Mouse (Mus musculus): ENCODE results near the gene Trappc1. TPM values are rescaled to one million over a fixed set of nuclear protein-coding genes. Genes with fewer than 3 reads are reported as not detected.

The Trappc1 gene
- polyA plus RNA-seq, 1 experiment: 114 TPM

DNA sequence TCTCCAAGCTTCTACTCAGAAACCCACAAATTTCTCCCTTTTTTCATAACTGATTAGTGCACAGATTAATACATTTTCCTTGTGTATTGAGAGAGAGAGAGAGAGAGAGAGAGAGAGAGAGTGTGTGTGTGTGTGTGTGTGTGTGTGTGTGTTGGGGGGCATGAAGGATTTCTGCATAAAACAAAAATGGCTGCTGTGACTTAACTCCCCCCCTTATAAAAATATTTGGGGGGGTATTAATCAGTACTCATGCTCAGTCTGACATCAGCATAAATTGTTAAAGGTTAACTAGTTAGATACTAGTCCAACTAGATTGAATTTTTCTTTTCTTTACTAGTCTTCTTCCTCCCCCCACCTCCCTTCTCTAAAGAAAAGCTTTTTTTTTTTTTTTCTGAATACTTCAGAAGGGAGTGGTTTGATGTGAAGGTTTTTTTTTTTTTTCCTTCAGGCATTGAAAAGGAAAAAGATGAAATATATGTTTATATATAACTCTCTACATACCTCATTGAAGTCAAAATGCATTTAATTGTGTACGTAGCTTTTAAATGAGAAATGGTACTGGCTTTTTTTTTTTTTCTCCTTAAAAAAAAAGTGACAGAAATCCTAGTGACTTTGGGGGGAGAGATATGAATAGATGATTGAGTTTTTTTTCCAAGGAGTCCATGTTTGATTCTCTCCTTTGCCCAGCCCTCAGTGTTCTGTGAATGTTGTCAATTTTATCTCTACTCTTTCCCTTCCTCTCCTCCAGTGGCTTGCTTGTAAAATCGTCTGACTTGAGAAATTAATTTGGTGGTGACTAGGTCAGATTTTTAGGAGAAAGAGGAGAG lies 46.4 kb downstream of the Trappc1 start:
- H3ac ChIP-seq (ENCODE audit: control insufficient read depth, insufficient read length, low read depth): no peak overlapping the region
- peaks cover 7% of the 10 kb centered on the region for H3K79me3 ChIP-seq (ENCODE audit: low read depth)
- H3K4me3 ChIP-seq (ENCODE audit: insufficient read depth, poor library complexity, severe bottlenecking): peak overlapping the region; percentile 64
- no peaks in the 10 kb centered on the region for H3K27me3 ChIP-seq (ENCODE audit: control insufficient read depth, insufficient read depth, insufficient read length)
- peaks cover 23% of the 10 kb centered on the region for H3K79me2 ChIP-seq (ENCODE audit: control insufficient read depth, insufficient read depth)
- no peaks in the 10 kb centered on the region for H3K36me3 ChIP-seq (ENCODE audit: control insufficient read depth, insufficient read depth)
- TF ChIP-seq USF1 (IDR thresholded peaks at IDR 0.05; ENCODE audit: low read depth): no peak
- TF ChIP-seq MYOG (IDR thresholded peaks at IDR 0.05; ENCODE audit: control insufficient read depth, extremely low read depth, insufficient read length): no peak
- TF ChIP-seq FOSL1 (IDR thresholded peaks at IDR 0.05; ENCODE audit: insufficient read depth, low read length, poor library complexity, severe bottlenecking): no peak
- no peak for TF ChIP-seq MAX (IDR thresholded peaks at IDR 0.05)
- TF ChIP-seq CTCF (IDR thresholded peaks at IDR 0.05; ENCODE audit: control insufficient read depth, insufficient read depth, insufficient read length): no peak
- TF ChIP-seq MYOD1 (IDR thresholded peaks at IDR 0.05; ENCODE audit: control insufficient read depth, insufficient read length, low read depth): no peak
- TF ChIP-seq CEBPB (IDR thresholded peaks at IDR 0.05; ENCODE audit: low read depth): no peak

GRCm38 (mm10) chr11:69370817-69371215 lies 47.0 kb downstream of the Trappc1 start:
- no peak overlapping the region for H3K4me3 ChIP-seq (ENCODE audit: insufficient read depth, poor library complexity, severe bottlenecking)
- H3ac ChIP-seq (ENCODE audit: control insufficient read depth, insufficient read length, low read depth): no peak overlapping the region
- TF ChIP-seq MYOG (IDR thresholded peaks at IDR 0.05; ENCODE audit: control insufficient read depth, extremely low read depth, insufficient read length): no peak
- TF ChIP-seq CTCF (IDR thresholded peaks at IDR 0.05; ENCODE audit: control insufficient read depth, insufficient read depth, insufficient read length): no peak
- no peak for TF ChIP-seq MAX (IDR thresholded peaks at IDR 0.05)
- no peak for TF ChIP-seq USF1 (IDR thresholded peaks at IDR 0.05; ENCODE audit: low read depth)
- TF ChIP-seq CEBPB (IDR thresholded peaks at IDR 0.05; ENCODE audit: low read depth): no peak
- TF ChIP-seq MYOD1 (IDR thresholded peaks at IDR 0.05; ENCODE audit: control insufficient read depth, insufficient read length, low read depth): no peak
- no peak for TF ChIP-seq FOSL1 (IDR thresholded peaks at IDR 0.05; ENCODE audit: insufficient read depth, low read length, poor library complexity, severe bottlenecking)
- H3K36me3 ChIP-seq (ENCODE audit: control insufficient read depth, insufficient read depth): no peaks in the 10 kb centered on the region
- no peaks in the 10 kb centered on the region for H3K27me3 ChIP-seq (ENCODE audit: control insufficient read depth, insufficient read depth, insufficient read length)
- peaks cover 16% of the 10 kb centered on the region for H3K79me2 ChIP-seq (ENCODE audit: control insufficient read depth, insufficient read depth)
- peaks cover 3% of the 10 kb centered on the region for H3K79me3 ChIP-seq (ENCODE audit: low read depth)

DNA sequence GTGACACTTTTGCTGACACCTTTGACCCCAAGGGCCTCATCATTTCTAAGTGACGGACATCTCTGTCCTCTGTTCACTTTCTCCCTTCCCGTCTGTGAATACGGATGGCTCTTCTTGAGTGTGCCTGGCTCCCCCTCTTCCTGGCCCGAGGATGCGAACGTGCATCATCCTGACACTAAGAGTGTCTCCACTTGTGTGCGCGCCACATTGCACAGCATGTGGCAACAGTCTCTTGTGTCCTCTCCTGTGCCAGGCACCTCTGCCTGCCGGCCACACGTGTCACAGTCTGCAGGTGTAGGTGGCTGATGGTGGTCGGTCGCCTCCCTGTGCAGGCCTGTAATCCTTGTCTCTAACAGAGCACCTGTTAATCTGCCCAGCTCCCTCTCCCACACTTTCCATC lies 47.8 kb downstream of the Trappc1 start:
- no peak for TF ChIP-seq FOSL1 (IDR thresholded peaks at IDR 0.05; ENCODE audit: insufficient read depth, low read length, poor library complexity, severe bottlenecking)
- TF ChIP-seq CEBPB (IDR thresholded peaks at IDR 0.05; ENCODE audit: low read depth): no peak
- TF ChIP-seq MAX (IDR thresholded peaks at IDR 0.05): no peak
- no peak for TF ChIP-seq MYOG (IDR thresholded peaks at IDR 0.05; ENCODE audit: control insufficient read depth, extremely low read depth, insufficient read length)
- TF ChIP-seq CTCF (IDR thresholded peaks at IDR 0.05; ENCODE audit: control insufficient read depth, insufficient read depth, insufficient read length): no peak
- no peak for TF ChIP-seq MYOD1 (IDR thresholded peaks at IDR 0.05; ENCODE audit: control insufficient read depth, insufficient read length, low read depth)
- TF ChIP-seq USF1 (IDR thresholded peaks at IDR 0.05; ENCODE audit: low read depth): no peak
- Histone ChIP-seq H3ac (ENCODE audit: control insufficient read depth, insufficient read length, low read depth) (no peak overlapping the region), H3K27me3 (ENCODE audit: control insufficient read depth, insufficient read depth, insufficient read length) (no peaks in the 10 kb centered on the region), H3K79me2 (ENCODE audit: control insufficient read depth, insufficient read depth) (peaks cover 13% of the 10 kb centered on the region), H3K36me3 (ENCODE audit: control insufficient read depth, insufficient read depth) (no peaks in the 10 kb centered on the region), H3K79me3 (ENCODE audit: low read depth) (peaks cover 2% of the 10 kb centered on the region), H3K4me3 (ENCODE audit: insufficient read depth, poor library complexity, severe bottlenecking) (no peak overlapping the region)

- TF ChIP-seq CEBPB (IDR thresholded peaks at IDR 0.05; ENCODE audit: low read depth): no peak
- no peak for TF ChIP-seq MAX (IDR thresholded peaks at IDR 0.05)
- no peak for TF ChIP-seq FOSL1 (IDR thresholded peaks at IDR 0.05; ENCODE audit: insufficient read depth, low read length, poor library complexity, severe bottlenecking)
- no peak for TF ChIP-seq MYOG (IDR thresholded peaks at IDR 0.05; ENCODE audit: control insufficient read depth, extremely low read depth, insufficient read length)
- TF ChIP-seq USF1 (IDR thresholded peaks at IDR 0.05; ENCODE audit: low read depth): no peak
- no peak for TF ChIP-seq MYOD1 (IDR thresholded peaks at IDR 0.05; ENCODE audit: control insufficient read depth, insufficient read length, low read depth)
- TF ChIP-seq CTCF (IDR thresholded peaks at IDR 0.05; ENCODE audit: control insufficient read depth, insufficient read depth, insufficient read length): no peak
- Histone ChIP-seq H3K79me2 (ENCODE audit: control insufficient read depth, insufficient read depth) (peaks cover 13% of the 10 kb centered on the region), H3ac (ENCODE audit: control insufficient read depth, insufficient read length, low read depth) (no peak overlapping the region), H3K27me3 (ENCODE audit: control insufficient read depth, insufficient read depth, insufficient read length) (no peaks in the 10 kb centered on the region), H3K4me3 (ENCODE audit: insufficient read depth, poor library complexity, severe bottlenecking) (no peak overlapping the region), H3K36me3 (ENCODE audit: control insufficient read depth, insufficient read depth) (no peaks in the 10 kb centered on the region), H3K79me3 (ENCODE audit: low read depth) (peaks cover 2% of the 10 kb centered on the region)
Measured at GRCm38 (mm10) chr11:69372056-69372779, 48.4 kb downstream of the Trappc1 start.

DNA sequence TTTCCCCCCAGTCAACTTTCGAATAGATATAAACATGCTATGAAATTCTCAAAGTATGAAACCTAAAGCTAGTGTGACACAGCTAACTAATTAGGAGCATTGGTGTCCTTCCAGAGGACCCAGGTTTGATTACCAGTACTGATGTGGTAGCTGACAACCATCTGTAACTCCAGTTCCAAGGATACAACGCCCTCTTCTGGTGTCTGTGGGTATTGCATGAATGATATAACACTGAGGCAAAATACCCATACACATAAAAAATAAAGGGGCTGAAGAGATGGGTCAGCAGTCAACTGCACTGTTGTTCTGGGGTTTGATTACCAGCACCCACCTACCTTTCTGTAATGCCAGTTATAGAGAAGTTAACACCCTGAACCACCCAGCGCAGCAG lies 49.0 kb downstream of the Trappc1 start:
- no peaks in the 10 kb centered on the region for H3K36me3 ChIP-seq (ENCODE audit: control insufficient read depth, insufficient read depth)
- no peak for TF ChIP-seq USF1 (IDR thresholded peaks at IDR 0.05; ENCODE audit: low read depth)
- TF ChIP-seq MAX (IDR thresholded peaks at IDR 0.05): no peak
- TF ChIP-seq CEBPB (IDR thresholded peaks at IDR 0.05; ENCODE audit: low read depth): no peak
- no peak for TF ChIP-seq FOSL1 (IDR thresholded peaks at IDR 0.05; ENCODE audit: insufficient read depth, low read length, poor library complexity, severe bottlenecking)
- TF ChIP-seq MYOD1 (IDR thresholded peaks at IDR 0.05; ENCODE audit: control insufficient read depth, insufficient read length, low read depth): no peak
- no peak for TF ChIP-seq CTCF (IDR thresholded peaks at IDR 0.05; ENCODE audit: control insufficient read depth, insufficient read depth, insufficient read length)
- TF ChIP-seq MYOG (IDR thresholded peaks at IDR 0.05; ENCODE audit: control insufficient read depth, extremely low read depth, insufficient read length): no peak
- no peaks in the 10 kb centered on the region for H3K79me3 ChIP-seq (ENCODE audit: low read depth)

More for the DNA sequence above, 49.0 kb downstream of the Trappc1 start:
- H3K27me3 ChIP-seq (ENCODE audit: control insufficient read depth, insufficient read depth, insufficient read length): no peaks in the 10 kb centered on the region
- H3K79me2 ChIP-seq (ENCODE audit: control insufficient read depth, insufficient read depth): peaks cover 9% of the 10 kb centered on the region
- H3ac ChIP-seq (ENCODE audit: control insufficient read depth, insufficient read length, low read depth): no peak overlapping the region
- no peak overlapping the region for H3K4me3 ChIP-seq (ENCODE audit: insufficient read depth, poor library complexity, severe bottlenecking)

Measured in C2C12 (cell line).